Mouse (Mus musculus) hindlimb bud, embryonic 11.5 days (tissue): Measurements from ENCODE around the gene Tunar.

Experiments used
- DNase-seq: peaks from one replicate; pipeline ENCODE4 v3.0.0-alpha.2; 2012; ENCODE audit warnings: low read depth, low spot score; ENCODE audit errors: extremely low spot score

Tunar gene

DNA sequence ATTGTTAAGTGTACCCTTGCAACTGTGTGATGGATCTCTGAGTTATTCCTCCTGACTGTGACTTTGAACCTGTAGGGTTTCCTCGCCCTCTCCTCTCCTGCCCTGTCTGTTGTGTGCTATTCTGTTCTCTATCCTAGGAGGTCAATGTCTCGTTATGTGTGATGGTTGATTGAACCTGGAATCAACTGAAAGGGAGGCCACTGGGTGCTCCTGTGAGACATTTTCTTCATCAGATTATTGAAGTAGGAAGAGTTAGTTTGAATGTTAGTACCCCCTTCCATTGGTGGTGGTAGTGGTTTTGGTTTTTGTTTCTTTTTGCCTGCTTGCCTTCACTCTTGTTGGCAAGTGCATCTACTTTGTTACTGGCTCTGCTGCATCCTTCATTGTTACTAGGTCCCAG lies at the start of gene Tunar:
TSS of gene Tunar (plus strand) at position 301 of the 400 bp plus-strand sequence.
- no peak for DNase-seq

DNA sequence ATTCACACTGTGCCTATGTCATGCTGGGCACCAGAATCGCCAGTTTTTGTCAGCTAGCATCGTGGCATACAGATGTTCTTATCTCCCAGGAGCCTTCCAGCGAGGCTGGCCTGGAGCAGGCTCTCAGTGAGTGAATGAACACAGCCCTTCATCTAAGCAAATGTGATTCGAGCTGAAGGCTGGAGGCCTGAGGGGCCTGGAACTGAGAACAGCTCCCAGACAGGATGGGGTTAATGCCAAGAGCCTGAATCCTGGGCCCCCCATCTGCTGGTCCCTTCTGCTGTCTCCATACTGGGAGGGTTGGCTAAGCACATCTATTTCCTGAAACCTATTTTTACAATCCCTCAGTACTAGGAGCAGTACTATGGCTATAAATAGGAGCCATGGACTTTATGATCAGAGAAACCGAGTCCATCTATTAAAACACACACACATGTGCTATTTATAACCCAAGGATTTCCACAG lies 21.1 kb upstream of the Tunar start:
- DNase-seq: no peak

DNA sequence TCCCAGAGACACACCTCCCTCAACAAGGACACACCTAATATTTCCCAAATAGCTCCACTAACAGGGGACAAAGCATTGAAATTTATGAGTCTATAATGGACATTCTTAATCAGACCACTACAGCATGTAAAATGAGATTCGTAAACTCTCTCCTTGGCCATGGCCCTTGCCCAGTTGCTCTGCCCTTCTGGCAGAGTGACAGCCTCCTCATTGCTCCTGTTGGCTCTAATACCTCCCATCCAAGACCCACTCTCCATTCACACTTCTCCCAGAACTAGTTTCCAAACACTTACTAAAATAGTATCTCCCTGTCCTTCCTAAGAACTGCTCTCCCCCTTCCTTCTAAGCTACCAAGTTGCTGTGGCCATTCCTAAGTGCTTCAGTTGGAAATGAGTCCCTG lies 19.3 kb upstream of the Tunar start:
- no peak for DNase-seq

DNA sequence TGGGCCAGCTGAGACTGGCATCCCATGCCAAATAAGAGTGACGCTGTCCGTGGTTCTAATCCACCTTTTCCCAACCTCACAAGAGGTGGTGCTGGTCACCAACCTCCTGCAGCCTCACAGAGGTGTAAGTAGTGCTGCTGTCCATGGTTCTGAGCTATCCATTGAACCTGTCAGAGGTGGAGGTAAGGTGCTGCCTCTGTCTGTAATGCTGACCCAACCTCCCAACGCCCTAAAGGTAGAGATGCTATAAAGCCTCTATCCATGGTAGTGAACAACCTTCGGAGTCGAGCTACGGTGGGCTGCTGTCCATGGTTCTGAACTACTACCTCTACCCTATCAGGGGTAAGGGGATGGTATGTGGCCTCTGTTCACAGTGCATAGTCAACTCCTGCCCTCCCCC lies 11.5 kb upstream of the Tunar start:
- DNase-seq: peak; percentile 67

DNA sequence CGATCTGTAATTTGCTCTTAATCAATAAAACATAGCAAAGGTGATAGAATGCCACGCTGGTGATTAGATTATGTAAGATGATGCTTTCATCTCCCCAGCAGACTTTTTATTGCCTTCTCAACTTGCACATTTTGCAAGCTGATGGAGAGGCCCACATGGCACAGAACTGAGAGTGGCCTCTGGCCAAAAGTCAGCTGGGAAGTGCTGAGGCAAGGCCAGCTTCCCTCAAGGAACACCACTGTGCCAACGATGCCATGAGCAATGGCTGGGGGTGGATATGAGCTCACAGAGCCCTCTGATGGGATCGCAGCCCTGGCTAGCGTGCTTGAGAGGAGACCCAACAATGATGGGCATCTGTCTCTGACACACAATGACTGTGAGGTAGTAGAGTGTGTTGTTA lies 6.6 kb upstream of the Tunar start:
- no peak for DNase-seq

DNA sequence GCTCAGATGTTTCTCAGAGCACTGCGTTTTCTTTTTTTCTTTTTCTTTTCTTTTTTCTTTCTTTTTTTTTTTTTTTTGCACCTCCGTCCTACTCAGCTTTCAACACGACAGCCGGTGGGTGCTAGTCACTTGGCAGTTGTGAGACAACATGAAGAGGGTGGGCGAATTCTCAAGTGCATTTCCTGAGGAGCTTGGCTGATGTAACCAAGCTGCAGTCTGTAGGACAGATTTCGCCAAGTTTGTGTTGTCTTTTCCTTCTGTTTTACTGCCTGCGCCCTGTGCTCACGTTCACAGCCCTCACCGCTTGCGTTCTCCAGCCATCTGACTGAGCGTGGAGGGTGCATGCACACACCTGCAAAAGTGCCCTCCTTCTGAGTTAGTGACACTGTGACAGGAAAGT lies 5.3 kb upstream of the Tunar start:
- no peak for DNase-seq

DNA sequence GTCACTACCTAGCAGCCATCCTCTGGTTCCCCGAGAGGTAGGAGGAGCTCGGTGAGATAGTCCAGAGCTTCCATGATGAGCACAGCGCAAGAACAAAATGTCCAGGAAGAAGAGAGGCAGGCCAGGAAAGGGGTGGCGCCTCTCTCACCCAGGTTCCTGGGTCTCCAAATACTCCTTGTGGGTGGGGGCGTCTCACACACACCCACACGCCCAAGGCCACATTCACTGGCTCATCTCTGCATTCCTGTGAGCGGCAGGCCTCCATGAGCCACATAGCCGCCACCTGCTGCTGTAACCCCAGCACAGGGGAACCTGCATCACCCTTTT lies 2.4 kb downstream of the Tunar start:
- no peak for DNase-seq

DNA sequence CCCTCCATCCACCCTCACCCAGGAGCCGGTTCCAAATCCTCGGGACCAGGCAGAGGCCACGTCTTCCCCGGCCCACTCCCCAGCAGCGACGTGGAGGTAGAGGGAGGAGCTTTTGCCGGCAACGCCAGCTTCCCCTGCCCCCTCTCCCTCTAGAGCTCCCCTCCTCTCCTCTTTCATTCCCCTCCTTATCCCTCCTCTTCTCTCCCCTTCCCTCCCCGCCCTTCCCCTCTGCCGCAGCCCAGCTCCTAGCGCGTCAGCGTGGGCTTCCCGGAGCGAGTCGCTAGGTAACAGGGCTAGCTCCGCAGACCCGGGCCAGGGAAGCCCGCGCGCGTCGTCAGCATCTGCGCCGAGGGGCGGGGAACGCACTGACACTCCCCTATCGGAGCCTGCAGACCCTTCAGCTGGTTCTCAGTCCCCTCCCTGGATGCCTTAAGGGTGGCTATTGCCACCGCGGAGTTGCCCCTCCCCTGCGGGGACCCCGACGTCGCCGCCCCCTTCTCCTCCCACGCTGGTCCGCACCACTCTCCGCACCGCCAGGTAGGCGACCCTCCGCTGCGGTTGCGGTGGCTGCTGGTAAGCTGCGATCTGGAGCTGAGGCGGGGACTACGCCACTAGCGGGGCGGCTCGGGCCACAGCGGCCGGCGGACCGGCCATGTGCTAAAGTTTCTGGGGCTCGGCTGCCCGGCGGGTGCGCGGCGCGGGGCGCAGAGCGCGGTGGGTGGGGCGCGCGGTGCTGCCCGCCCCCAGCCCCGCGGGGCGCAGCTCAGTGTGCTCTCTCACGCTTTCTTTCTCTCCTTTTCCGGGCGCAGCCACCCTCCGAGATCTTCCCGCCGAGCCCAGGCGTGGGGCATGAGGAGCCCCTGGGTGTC lies 3.0 kb downstream of the Tunar start:
- no peak for DNase-seq

DNA sequence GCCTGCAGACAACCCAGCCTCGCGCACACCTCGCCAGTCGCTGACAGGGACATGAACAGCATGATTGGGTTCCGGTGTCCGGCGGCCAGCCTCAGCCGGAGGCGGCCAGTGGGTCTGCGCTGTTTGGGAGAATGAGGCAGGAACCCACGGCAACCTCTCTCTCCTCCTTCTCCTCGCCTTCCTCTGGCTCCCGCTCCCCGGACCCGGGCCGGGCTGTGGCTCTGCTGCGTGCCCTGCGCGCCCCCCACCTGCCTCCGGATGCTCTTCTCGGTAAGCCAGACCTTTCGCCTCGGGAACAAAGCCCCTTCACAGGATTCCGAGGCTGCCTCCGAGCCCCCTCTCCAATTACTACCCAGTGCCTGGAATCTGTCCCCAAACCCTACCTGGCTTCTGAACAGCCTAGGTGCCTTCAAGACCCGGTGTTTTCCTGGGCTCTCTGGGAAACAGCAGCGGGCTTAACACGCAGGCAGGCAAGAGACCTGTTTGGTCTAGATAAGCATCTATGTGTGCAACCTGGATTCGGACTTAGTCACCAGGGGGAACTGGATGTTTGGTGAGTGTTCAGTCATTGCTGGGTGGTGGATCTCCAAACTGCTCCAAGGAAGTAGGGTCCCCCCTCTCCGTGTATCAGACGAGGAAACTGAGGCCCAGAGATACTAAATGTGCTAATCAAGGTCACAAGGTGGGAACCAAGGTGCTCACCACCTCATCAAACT lies 3.8 kb downstream of the Tunar start:
- DNase-seq: no peak

DNA sequence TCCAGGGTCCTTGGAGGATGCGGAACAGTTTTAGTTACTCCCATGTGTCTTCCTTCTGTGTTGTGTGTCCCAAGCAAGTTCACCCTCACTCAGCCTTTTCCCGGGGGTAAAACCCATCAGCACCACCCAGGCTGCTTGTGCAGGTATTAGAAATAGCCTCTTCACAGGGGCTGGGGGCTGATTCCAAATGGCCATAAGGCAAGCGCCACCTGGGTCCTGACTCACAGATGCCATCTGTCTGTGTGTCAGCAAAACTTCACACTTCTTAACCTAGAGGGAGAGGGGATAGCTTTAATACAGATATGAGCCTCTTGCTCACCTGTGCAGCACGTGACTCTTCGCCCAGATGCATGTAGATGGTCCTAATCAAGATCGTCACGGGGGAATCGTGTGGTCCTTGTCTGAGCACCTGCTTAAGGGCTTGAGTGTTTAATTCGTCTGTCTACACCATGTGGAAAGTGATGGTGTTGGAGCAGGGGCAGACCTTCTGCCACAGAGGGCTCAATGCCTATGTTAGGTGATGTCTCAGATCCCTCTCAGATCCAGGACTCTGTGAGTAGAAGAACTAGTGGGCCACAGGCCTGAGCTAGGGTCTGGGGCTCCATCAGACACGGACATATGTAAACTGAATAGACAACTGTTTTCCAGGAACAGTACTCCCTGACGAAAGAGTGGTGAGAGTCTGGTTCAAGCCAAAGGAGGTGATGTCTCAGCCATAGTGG lies 4.7 kb downstream of the Tunar start:
- DNase-seq: no peak

DNA sequence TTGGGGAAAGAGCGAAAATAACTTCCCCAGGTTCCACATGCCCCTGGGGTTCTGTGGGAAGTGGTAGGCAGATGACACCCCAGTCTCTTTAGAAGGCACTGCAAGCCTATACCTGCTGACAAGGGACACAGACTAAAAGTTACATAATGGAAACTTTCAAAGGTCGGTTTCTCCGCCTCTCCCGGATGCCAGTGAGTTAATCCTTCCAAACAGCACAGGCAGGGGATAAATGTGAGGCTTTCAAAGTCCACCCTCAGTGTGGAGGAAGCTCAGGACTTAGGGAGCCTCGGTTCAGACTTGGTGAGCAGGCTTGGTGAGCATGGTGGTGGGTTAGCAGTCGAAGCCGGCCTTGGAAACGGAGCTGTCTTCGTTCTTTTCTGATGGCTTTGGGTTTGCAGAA lies 7.9 kb downstream of the Tunar start:
- DNase-seq: no peak

DNA sequence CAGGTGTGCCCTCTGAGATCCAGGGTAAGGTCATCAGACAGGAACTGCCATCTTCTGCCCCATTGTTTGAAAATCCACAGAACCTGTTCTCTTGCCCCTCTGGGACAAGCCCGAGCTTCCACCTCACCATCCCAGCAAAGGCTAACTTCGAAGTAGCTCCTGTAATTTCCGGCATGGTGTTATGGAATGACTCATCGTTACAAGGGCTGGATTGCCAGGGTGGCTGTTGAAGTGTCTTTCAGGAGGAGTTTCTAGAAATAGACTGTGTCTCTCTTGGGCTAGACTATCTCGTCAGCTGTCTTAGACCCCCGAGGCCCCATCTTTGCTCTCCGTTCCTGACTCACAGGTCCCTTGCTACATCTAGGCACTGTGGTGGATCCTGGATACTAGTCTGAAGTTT lies 10.8 kb downstream of the Tunar start:
- no peak for DNase-seq

DNA sequence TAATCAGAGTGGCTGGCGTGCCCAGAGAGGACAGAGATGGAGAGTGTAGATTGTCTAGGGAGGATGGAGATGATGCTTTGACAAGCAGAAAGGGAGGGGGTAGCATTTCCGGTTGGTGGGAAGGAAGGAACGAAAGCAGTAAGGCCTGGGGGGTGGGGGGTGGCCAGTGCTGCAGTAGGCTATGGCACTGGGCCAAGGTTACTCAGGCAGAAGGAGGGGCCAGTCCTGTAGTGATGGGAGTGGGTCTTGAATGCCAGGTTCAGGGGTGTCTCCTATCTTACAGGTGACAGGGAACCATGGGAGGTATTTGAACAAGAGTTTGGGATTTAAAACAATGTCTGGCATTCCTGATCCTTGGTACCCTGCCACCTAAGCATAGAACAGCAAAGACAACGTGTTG lies 13.2 kb downstream of the Tunar start:
- DNase-seq: no peak

DNA sequence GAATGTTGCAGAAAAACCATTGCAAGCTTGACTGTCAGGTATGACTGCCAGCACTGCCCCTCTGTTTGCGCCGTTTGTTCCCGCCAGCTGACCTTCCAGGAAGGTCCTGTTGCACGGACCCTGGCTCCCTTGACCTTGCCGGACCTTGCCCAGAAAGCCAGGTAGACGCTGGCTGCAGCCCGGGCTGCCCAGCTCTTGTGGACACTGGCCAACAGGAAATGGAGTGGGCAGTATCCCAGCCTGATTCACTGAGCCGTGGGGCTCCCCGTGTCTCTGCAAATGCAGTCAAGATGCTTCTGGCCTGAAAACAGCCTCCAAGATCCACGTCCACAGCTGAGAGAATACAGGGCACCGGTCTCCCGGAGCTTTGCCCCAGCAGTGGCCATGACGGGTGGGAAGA lies 13.6 kb downstream of the Tunar start:
- DNase-seq: no peak

DNA sequence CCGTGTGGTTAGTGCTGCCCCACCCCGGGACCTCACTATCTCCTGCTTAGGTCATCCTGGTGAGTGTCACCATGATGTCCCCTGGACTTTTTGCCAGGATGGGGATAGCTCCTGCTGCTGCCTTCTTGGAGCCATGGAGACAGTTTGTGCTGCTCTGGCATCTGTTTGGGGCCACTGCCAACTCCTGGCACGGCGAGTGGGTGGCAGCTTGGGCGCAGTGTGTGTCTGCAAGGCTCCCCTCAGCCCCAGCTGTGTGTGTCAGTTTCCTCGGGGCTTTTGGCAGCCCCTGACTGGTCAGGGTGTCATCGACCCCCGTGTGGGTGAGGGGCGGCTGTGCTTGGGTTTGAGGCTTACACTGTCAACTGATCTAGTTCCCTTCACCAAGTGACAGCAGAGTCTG lies 20.6 kb downstream of the Tunar start:
- no peak for DNase-seq

DNA sequence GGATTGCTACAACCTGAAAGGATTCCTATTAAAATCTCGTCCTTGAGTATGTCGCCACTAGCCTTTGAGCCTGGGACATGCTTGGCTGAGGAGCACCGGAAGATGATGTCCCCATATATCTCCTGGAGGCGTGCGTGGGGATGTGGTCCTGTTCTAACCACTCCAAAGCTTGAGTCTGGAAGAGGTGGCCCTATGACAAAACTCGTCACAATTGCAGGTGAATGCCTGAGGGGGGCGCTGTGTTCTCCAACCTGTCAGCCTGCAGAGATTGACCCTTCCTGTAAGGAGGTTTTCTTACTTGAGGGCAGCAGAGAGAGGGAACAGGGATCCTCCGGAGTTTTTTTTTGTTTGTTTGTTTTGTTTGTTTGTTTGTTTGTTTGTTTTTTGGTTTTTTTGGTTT lies 21.1 kb downstream of the Tunar start:
- no peak for DNase-seq

DNA sequence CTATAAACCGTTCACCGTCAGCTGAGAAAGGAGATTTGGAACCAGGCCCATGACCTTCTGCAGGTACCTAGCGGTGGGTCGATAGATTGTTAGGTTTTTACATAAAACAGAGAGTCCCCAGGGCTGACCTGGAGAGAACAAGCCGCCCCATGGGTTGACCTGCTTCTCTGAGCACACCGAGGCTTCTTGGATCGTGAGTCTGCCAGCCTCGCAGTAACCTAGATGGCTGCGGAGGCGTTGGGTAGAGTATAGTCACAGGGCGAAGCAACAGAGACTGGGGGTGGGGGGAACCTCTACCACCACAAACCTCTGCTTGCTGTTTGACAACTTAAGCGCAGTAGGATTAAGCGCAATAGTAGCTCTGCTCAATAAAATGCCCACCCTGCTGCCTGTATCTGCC lies 23.1 kb downstream of the Tunar start:
- no peak for DNase-seq

DNA sequence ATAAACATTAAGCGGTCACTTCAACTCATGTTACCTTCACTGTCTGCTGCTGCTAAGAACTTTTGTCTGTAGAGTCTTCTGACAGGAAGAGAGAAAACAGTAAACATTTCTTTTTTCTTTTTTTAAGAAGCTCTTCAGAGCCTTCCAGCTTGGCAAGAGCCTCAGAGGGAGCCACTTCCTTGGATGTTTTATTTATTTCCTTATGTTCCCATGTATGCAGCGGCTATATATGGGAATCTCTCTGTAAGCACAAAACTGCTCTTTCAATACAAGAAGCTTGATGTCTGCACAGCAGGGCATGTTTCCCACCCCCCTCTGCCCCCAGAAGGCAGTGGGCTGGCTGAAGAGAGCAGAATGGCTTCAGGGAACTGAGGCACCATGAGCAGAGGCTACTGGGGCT lies 30.0 kb downstream of the Tunar start:
- DNase-seq: no peak

DNA sequence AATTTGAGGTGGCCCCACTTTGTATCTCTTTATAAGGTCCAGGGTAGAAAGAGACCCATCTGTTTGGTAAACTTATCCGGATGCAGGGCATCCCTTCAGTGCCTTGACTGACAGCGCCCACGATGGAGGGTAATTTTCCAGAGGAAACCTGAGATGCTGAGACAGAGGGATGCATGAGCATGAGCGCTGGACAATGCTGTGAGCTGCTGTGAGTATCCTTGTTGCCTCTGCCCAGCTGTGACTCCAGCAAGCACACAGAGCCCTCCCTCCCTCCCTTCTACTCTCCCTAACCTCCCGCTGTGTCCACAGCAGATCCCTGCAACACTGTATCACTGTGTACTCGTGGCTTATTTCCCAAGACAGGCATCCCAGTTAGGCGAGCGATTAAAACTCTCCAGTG lies 40.9 kb downstream of the Tunar start:
- no peak for DNase-seq

DNA sequence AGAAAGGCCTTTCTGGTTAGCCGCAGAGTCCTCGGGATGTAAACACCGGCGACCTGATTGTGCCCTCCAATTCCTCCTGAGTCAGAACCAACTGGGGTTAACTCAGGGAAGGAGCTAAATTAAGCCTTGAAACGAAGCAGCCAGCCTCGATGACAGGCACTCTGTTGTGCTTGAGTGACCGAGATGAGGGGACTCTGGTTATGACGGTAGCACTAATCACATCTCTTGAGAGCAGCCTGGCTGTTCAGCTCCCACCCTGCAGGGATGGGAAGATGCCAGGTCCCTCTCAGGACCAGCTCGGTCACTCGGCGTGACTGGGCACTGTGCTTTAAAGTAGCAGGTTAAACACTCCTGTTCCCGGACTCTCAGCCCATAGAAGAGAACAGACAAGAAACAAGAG lies 43.3 kb downstream of the Tunar start:
- no peak for DNase-seq

DNA sequence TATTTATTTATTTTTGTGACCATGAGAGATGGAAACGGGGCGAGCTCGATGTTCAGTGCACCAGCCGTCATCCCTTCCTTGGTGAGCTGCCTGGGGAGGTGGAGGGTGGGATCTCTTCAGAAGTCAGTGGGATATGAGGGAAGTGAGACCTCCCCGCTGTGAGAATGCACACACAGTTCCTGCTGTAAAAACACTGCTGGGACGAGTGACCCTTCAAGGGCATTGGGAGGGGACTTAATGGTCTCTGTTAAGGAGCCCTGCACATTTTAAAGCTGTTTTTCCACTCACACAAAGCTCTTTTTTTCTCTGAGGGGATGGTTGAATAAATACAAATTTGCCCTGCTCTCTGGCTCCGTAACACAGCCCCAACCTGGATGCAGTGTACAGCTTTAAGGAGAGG lies 49.1 kb downstream of the Tunar start:
- DNase-seq: no peak

DNA sequence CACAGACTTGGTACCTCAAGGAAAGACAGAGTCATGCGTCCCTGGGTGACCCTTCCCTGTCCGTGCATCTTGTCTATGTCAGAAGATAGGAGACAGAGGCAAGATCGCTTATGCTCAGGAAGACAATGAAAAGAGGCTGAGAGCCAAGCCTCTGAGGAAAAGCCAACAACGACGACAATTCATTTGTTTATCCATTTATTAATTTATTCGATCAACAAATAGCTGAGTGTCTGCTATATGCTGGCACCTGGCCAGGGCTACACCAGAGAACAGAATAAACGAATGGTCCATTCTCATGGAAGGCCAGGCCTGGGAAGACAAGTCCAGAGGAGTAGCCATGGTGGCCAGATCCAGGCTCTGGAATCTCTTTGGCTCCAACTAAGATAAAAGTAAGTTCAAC lies 61.0 kb downstream of the Tunar start:
- no peak for DNase-seq
